Mouse (Mus musculus): ENCODE measurements around the gene 4930451I11Rik. TPM values are rescaled to one million over a fixed set of nuclear protein-coding genes. Genes with fewer than 3 reads are reported as not detected.

Gene 4930451I11Rik
- total and polyA plus RNA-seq, 3 experiments = not detected

- Histone ChIP-seq H3K27me3 (ENCODE audit: control insufficient read depth in 1 of 2, insufficient read depth in 2 of 2, low read length in 2 of 2) (no peaks in the 10 kb centered on the region), H3K27ac (ENCODE audit: control insufficient read depth, low read depth, low read length) (peak overlapping the region; percentile 92), H3K36me3 (ENCODE audit: control insufficient read depth in 1 of 2, insufficient read depth in 2 of 2, low read length in 2 of 2) (peaks cover 1 to 22% of the 10 kb centered on the region in 2 experiments), H3K79me2 (ENCODE audit: control insufficient read depth, insufficient read depth, low read length, poor library complexity) (peaks cover 26% of the 10 kb centered on the region), H3K4me1 (ENCODE audit: control insufficient read depth in 1 of 2, insufficient read depth in 2 of 2, low read length in 2 of 2) (peaks cover 2 to 19% of the 10 kb centered on the region in 2 experiments; a peak in 3 of 4 replicates), H3K9ac (ENCODE audit: control insufficient read depth, low read depth, low read length, poor library complexity, severe bottlenecking) (peak overlapping the region; percentile 89), H3K4me3 (ENCODE audit: control insufficient read depth in 1 of 2, insufficient read depth in 1 of 2, low read depth in 2 of 2, low read length in 2 of 2) (peak overlapping the region; percentile 53 to 83), H3K9me3 (replicated peaks; ENCODE audit: insufficient read depth, low read length) (no peaks in the 10 kb centered on the region)
- TF ChIP-seq MAZ (IDR thresholded peaks at IDR 0.05; ENCODE audit: low read depth, low read length) (no peak), ZKSCAN1 (IDR thresholded peaks at IDR 0.05; ENCODE audit: low read depth, low read length) (no peak), RCOR1 (IDR thresholded peaks at IDR 0.05; ENCODE audit: low read depth, low read length) (no peak), MYB (IDR thresholded peaks at IDR 0.05; ENCODE audit: low read depth, low read length) (no peak), NELFE (IDR thresholded peaks at IDR 0.05; ENCODE audit: low read depth, low read length) (no peak), MYC (IDR thresholded peaks at IDR 0.05; ENCODE audit: low read depth, low read length) (peak; percentile 88), CTCF (IDR thresholded peaks at IDR 0.05 in 2 of 3, conservative IDR thresholded peaks at IDR 0.05 in 1 of 3; ENCODE audit: control insufficient read depth in 1 of 3, insufficient read depth in 1 of 3, low read depth in 2 of 3, low read length in 3 of 3, poor library complexity in 1 of 3, severe bottlenecking in 1 of 3) (no peak), JUND (IDR thresholded peaks at IDR 0.05; ENCODE audit: low read depth, low read length) (no peak), RAD21 (IDR thresholded peaks at IDR 0.05; ENCODE audit: low read depth, low read length) (no peak), TAL1 (IDR thresholded peaks at IDR 0.05; ENCODE audit: low read length) (no peak), SIN3A (IDR thresholded peaks at IDR 0.05; ENCODE audit: low read length) (no peak), USF1 (IDR thresholded peaks at IDR 0.05; ENCODE audit: low read depth, low read length) (no peak), SMC3 (IDR thresholded peaks at IDR 0.05; ENCODE audit: low read depth, low read length) (no peak), POLR2AphosphoS5 (IDR thresholded peaks at IDR 0.05; ENCODE audit: borderline replicate concordance, low read depth, low read length) (no peak), POLR2A (IDR thresholded peaks at IDR 0.05; ENCODE audit: control insufficient read depth in 1 of 2, insufficient read depth in 1 of 2, low read depth in 1 of 2, low read length in 2 of 2, poor library complexity in 1 of 2) (peak in 1 of 2 experiments; percentile 2; a peak in 1 of 4 replicates), ETS1 (IDR thresholded peaks at IDR 0.05; ENCODE audit: low read depth, low read length) (no peak), CHD1 (IDR thresholded peaks at IDR 0.05; ENCODE audit: low read depth, low read length) (peak; percentile 65; the same call in 1 of the 2 replicates), MAX (IDR thresholded peaks at IDR 0.05; ENCODE audit: low read length) (peak; percentile 82), GATA1 (IDR thresholded peaks at IDR 0.05; ENCODE audit: low read depth, low read length) (no peak), KAT2A (conservative IDR thresholded peaks at IDR 0.05; ENCODE audit: low read depth, low read length) (no peak), NRF1 (IDR thresholded peaks at IDR 0.05; ENCODE audit: insufficient read depth, low read depth, low read length, poor library complexity, severe bottlenecking) (no peak)
- peak; percentile 60 for DNase-seq (ENCODE audit: low read depth, low spot score)
Observed at GRCm38 (mm10) chr7:126860987-126861386, 29.5 kb upstream of the 4930451I11Rik start.

- Histone ChIP-seq H3K4me1 (ENCODE audit: control insufficient read depth in 1 of 2, insufficient read depth in 2 of 2, low read length in 2 of 2) (peaks cover 0 to 5% of the 10 kb centered on the region in 2 experiments; a peak in 3 of 4 replicates), H3K36me3 (ENCODE audit: control insufficient read depth in 1 of 2, insufficient read depth in 2 of 2, low read length in 2 of 2) (peaks cover 11 to 17% of the 10 kb centered on the region in 2 experiments), H3K27me3 (ENCODE audit: control insufficient read depth in 1 of 2, insufficient read depth in 2 of 2, low read length in 2 of 2) (no peaks in the 10 kb centered on the region), H3K9ac (ENCODE audit: control insufficient read depth, low read depth, low read length, poor library complexity, severe bottlenecking) (no peak overlapping the region), H3K27ac (ENCODE audit: control insufficient read depth, low read depth, low read length) (no peak overlapping the region), H3K4me3 (ENCODE audit: control insufficient read depth in 1 of 2, insufficient read depth in 1 of 2, low read depth in 2 of 2, low read length in 2 of 2) (no peak overlapping the region), H3K9me3 (replicated peaks; ENCODE audit: insufficient read depth, low read length) (no peaks in the 10 kb centered on the region), H3K79me2 (ENCODE audit: control insufficient read depth, insufficient read depth, low read length, poor library complexity) (peaks cover 21% of the 10 kb centered on the region)
- no peak for DNase-seq (ENCODE audit: low read depth, low spot score)
- TF ChIP-seq POLR2A (IDR thresholded peaks at IDR 0.05; ENCODE audit: control insufficient read depth in 1 of 2, insufficient read depth in 1 of 2, low read depth in 1 of 2, low read length in 2 of 2, poor library complexity in 1 of 2) (no peak), GABPA (IDR thresholded peaks at IDR 0.05; ENCODE audit: low read depth, low read length) (no peak), SIN3A (IDR thresholded peaks at IDR 0.05; ENCODE audit: low read length) (no peak), NELFE (IDR thresholded peaks at IDR 0.05; ENCODE audit: low read depth, low read length) (no peak), JUND (IDR thresholded peaks at IDR 0.05; ENCODE audit: low read depth, low read length) (no peak), EP300 (IDR thresholded peaks at IDR 0.05; ENCODE audit: low read depth in 1 of 2, low read length in 2 of 2) (no peak), POLR2AphosphoS5 (IDR thresholded peaks at IDR 0.05; ENCODE audit: borderline replicate concordance, low read depth, low read length) (no peak), MYB (IDR thresholded peaks at IDR 0.05; ENCODE audit: low read depth, low read length) (no peak), TCF12 (IDR thresholded peaks at IDR 0.05; ENCODE audit: low read depth, low read length) (no peak), TBP (IDR thresholded peaks at IDR 0.05; ENCODE audit: low read depth, low read length) (no peak), ZC3H11A (IDR thresholded peaks at IDR 0.05; ENCODE audit: low read depth, low read length) (no peak), RCOR1 (IDR thresholded peaks at IDR 0.05; ENCODE audit: low read depth, low read length) (no peak), MXI1 (IDR thresholded peaks at IDR 0.05; ENCODE audit: low read depth, low read length) (no peak), ZKSCAN1 (IDR thresholded peaks at IDR 0.05; ENCODE audit: low read depth, low read length) (no peak), MAFK (IDR thresholded peaks at IDR 0.05; ENCODE audit: borderline replicate concordance, low read depth, low read length) (no peak), MAZ (IDR thresholded peaks at IDR 0.05; ENCODE audit: low read depth, low read length) (no peak), MEF2A (IDR thresholded peaks at IDR 0.05; ENCODE audit: extremely low read depth, insufficient replicate concordance, low read depth, low read length, poor library complexity, severe bottlenecking) (no peak)
Observed at GRCm38 (mm10) chr7:126856741-126857420, 25.4 kb upstream of the 4930451I11Rik start.

Data from MEL (cell line).